Mouse (Mus musculus): Measurements from ENCODE around the gene Nfkbil1.

GRCm38 (mm10) chr17:35280276-35280675, 44.7 kb upstream of the Nfkbil1 start:
- TF ChIP-seq CTCF (IDR thresholded peaks at IDR 0.05; ENCODE audit: low read depth) (no peak), EP300 (IDR thresholded peaks at IDR 0.05; ENCODE audit: low read depth) (no peak)
